Mouse (Mus musculus): ENCODE measurements around the gene Taok3.

Taok3 gene

GRCm38 (mm10) chr5:117303691-117304579, 184.0 kb downstream of the Taok3 start:
- no peak for DNase-seq

DNA sequence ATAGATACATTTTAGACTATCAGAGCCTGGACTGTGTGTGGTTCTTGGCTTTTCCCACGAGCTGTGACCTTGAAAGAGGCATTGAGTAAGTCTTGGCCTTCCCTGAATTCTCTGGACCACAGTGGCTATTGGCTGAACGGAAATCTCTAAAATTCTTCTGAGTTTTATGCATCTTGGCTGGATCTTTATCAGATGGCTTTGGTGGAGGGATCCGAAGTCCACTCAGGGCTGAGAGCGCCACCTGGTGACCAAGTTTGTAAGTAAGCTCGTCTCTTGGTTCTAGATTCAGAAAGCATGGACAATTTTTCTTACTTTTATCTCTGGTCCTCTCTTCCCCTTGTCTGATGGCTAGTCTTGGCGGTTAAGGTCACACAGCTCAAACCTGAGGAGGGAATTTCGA, 185.0 kb downstream of the Taok3 start:
- peak; percentile 88 to 92 for DNase-seq

DNA sequence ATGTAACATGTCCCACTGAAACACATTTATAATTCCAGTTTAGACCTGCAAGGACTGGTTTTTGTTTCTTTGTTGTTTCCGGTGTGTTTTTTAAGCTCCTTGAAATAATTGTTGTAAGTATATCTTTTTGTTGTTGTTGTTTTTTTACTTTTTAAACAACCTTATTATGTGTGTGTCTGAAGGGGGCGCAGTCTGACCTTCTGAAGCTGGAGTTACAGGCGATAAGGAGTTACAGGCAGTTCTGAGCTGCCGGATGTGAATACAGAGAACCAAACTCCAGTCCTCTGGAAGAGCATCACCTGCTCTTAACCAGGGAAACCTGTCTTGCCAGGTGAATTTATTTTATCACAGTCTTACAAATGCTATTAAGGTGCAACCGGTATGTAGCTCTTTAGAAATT, 185.8 kb downstream of the Taok3 start:
- no peak for DNase-seq

- no peak for DNase-seq
Measured at GRCm38 (mm10) chr5:117306826-117307225, 186.9 kb downstream of the Taok3 start.

GRCm38 (mm10) chr5:117307699-117308098, 187.8 kb downstream of the Taok3 start:
- DNase-seq: peak; percentile 77 to 78

DNA sequence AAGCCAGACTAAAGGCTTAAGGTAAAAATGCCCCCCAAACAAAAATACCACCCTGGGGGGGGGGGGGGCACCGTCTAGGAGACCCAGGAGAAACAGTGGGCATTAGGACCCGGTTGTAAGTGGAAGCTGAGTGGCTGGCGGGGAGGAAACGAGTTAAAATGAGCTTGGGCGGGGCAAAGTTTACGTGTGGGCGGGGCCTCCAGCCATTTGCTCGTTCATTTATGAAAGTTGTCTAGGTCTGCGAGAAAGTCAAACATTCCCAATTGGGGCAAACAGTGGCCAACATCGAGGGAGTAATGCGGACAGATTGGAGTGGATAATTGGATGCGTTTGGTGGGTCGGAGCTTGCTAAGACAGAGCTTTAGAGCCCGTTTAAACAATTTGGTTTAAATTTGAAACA, 193.5 kb downstream of the Taok3 start:
- no peak for DNase-seq

DNA sequence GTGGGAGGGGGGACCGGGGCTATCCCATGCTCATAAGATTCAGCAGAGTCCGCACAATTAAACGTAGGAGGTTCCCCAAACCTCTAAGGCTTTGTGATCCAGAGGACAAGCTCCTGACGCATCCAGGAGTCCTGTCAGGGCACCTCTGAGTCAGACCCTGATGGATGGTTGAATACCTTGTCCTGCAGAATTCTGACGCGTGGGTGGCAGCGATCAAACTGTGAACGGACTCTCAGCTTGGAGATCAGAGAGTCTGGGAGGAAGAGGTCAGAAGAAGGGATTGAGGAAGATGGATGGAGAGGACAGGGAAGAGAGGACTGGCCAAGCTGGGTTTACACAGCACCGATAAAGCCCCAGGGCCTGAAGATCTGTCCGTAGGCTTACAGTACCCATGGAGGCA, 194.0 kb downstream of the Taok3 start:
- no peak for DNase-seq

DNA sequence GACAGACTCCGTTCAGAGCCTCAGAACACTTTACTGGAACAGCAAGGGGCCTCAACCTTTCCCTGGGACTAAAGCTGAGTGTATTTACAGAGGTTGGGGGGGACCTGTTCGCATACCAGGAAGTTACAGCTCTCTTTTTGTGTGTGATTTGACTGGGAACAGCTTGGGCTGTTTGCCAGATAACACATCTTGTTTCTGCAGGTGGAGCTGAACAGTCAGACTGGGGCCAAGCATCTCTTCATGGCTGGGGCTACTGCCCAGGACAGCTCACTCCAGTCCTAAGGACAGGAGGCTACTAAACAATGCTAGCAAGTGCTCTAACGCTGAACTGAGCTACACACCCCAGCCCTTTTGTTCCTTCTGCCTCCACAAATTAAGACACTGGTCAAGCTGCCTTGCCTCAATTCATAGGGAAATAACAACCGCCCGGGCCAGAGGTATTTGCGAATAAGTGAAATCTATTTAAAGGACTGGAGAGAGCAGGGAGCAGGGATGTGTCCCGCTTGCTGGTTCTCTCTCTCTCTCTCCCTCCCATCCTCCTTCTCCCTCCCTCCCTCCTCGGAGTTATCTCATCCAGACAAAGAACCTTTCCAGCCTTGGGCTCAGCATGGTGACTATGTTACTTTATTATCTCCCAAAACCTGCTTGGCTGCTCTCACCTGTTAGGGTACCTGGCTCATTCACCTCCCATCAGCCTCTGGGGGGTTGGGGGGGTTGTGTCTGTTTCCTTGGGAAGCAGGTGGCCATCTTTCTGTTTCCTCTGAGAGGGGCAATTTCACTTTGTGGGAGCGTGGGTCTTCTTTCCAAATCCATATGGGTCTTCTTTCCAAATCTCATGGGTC, 194.9 kb downstream of the Taok3 start:
- DNase-seq: peak in 1 of 2 experiments; percentile 34

DNA sequence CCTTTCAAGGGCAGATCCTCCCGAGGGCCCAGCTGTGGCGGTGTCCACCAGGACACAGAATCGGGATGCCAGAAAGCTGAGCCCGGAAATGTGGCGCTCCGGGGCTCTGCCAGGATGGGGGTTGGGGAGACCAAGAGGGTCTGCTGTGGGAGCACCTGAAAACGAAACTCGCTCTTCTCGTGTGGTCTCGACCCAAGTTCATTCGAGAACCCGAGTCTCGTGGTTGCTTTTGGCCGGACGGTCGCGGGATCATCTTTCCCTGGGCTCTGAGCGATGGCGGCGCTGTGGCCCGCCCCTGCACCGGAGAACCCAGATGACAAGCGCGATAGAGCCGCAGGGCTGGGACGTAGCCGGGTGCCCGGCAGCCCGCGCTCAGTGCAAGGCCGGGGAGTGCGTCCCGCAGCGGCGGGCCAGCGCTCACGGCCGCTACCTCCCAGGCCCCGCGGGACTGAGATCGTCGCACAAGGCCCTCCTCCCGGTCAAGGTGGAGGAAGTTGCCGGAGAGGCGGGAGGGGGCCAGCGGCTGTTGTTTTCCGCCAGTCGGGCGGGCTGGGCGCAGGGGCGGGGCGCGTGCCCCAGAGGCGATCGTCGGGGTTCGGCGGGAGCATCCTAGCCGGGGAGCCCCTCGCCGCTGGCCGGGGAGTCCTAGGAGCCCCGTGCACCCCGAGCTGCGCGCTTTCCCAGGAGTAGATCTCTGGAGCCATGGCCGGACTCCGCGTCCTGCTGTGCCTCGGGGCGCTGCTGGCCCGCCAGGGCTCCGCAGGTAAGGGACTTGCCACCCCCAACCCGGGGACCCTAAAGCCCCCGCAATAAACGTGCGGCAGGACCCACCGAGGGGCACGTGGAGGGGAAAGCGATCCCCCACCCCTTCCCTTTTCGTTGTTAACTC, 199.1 kb downstream of the Taok3 start, which contains the start of gene Vsig10:
Gene Vsig10, plus strand, starts transcription at position 343 of the 889 bp plus-strand sequence.
- DNase-seq: peak; percentile 66 to 68

DNA sequence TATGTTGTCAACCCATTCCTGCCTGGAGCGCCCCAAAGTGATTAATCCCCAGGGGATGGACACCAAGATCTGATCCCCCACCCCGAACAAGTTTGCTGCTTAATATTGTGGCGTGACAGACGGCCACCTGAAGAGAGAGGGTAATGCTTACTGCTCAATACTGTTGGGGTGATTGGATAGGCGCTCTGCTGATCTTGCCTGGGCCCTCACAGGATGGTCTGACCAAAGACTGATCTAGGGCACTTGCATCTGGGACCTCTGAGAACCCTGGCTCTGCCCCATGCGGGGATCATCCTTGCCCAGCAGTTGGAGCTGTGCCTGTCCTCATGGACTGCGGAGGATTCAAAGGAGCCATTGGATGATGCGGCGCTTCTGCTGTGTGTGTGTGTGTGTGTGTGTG, 203.8 kb downstream of the Taok3 start:
- no peak for DNase-seq

Measured in cerebellum, postnatal 10 days (tissue).